ENCODE assay signal across 8 mouse cellular contexts in the genomic region with DNA sequence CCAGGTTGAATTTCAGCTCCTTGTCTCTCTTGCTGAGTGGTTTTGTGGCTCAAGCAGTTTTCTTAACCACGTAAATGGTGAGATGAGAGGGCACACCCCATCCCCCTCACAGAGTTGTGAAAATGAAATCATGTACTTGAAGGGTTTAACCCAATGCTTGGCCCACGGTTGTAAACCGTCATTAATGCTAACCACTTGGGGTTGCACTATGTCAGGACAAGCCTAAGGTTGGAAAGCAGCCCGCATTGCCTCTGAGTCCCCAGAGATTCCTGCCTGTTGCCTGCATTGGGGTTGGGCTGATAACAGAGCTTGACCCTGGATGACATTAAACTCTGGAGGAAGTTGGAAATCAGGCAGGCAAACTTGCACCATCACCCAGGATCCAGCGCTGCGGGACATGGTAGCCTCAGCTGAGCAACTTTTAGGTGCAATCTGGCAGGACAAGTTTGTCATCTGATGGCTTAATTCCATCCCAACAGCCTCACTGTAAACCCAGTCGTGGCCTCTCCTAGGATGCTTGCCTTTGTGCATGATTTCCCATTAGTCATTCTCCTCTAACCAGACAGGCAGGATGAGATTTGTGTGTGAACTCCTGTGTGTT. TPM values are rescaled to one million over a fixed set of nuclear protein-coding genes. Genes with fewer than 3 reads are reported as not detected.
DNase-seq lines count a peak whose midpoint lies in the region; ATAC-seq lines count a peak whose summit lies in the region.

No protein-coding gene starts in this region.

- H3K27ac ChIP-seq in liver, embryonic 12.5 days = peak overlapping the region; percentile 69; the same call in 1 of the 2 replicates
- peak overlapping the region; percentile 100 for H3K27ac ChIP-seq in midbrain, embryonic 16.5 days (ENCODE audit: low read length)

- H3K36me3 ChIP-seq in liver, embryonic 12.5 days = no peaks in the 10 kb centered on the region
- H3K36me3 ChIP-seq in midbrain, embryonic 16.5 days (ENCODE audit: control insufficient read depth, insufficient read depth, low read length) = no peaks in the 10 kb centered on the region

- H3K4me3 ChIP-seq in liver, embryonic 12.5 days = peak overlapping the region; percentile 91
- peak overlapping the region; percentile 89 for H3K4me3 ChIP-seq in midbrain, embryonic 16.5 days (ENCODE audit: low read depth, low read length)

- H3K9ac ChIP-seq in liver, embryonic 12.5 days = peak overlapping the region; percentile 76
- peak overlapping the region; percentile 100 for H3K9ac ChIP-seq in midbrain, embryonic 16.5 days (ENCODE audit: low read depth, low read length)

- no peaks in the 10 kb centered on the region for H3K9me3 ChIP-seq in liver, embryonic 12.5 days (replicated peaks)
- no peaks in the 10 kb centered on the region for H3K9me3 ChIP-seq in midbrain, embryonic 16.5 days (replicated peaks; ENCODE audit: control insufficient read depth, low read length, poor library complexity, severe bottlenecking)

- intact Hi-C loops in gastrocnemius, postnatal 36 days (cut with DNase I) = loop anchor here (5.0 kb wide), 1 partner anchor 699 kb away; no protein-coding TSS in a partner anchor

- peak; percentile 38 for ATAC-seq in common myeloid progenitor, adult 5-6 weeks (replicated peaks; ENCODE audit: low read depth, poor library complexity, severe bottlenecking)
- ATAC-seq in liver, embryonic 12.5 days = no peak
- peak; percentile 13 for ATAC-seq in midbrain, embryonic 16.5 days

- H3K27me3 ChIP-seq in liver, embryonic 12.5 days (replicated peaks) = no peaks in the 10 kb centered on the region
- no peaks in the 10 kb centered on the region for H3K27me3 ChIP-seq in midbrain, embryonic 16.5 days (ENCODE audit: control insufficient read depth, insufficient read depth, low read depth, low read length)

- WGBS in liver, embryonic 12.5 days (ENCODE audit: insufficient replicate concordance) = 36% methylated on average over 7 of the region's 7 CpGs
- WGBS in midbrain, embryonic 16.5 days = 6% methylated on average over 7 of the region's 7 CpGs

- H3K4me1 ChIP-seq in liver, embryonic 12.5 days = peaks cover 40% of the 10 kb centered on the region
- H3K4me1 ChIP-seq in midbrain, embryonic 16.5 days (ENCODE audit: control insufficient read depth, insufficient read depth, low read length) = peaks cover 27% of the 10 kb centered on the region

- H3K4me2 ChIP-seq in liver, embryonic 12.5 days = peak overlapping the region; percentile 98
- H3K4me2 ChIP-seq in midbrain, embryonic 16.5 days (ENCODE audit: low read length) = peak overlapping the region; percentile 91

- DNase-seq in right cerebral cortex, postnatal 4 days = peak; percentile 19
- no peak for DNase-seq in right cerebral cortex, adult 18-20 months
- peak; percentile 47 to 51 for DNase-seq in gastrocnemius, postnatal 36 days
- DNase-seq in induced T-regulatory cell, adult 2 months (ENCODE audit: low read depth) = peak; percentile 54
- peak; percentile 41 to 60 for DNase-seq in urinary bladder, postnatal 4 days (ENCODE audit: low spot score in 2 of 2)

RNA-seq across cellular contexts. Expression of gene Megf9, which starts 1.0 kb away (rescaled TPM):
- 4.6 and 6.0 TPM in 2 replicates for total RNA-seq in common myeloid progenitor, adult 5-6 weeks (2017)
- 1 to 10 TPM; 3.5 to 4.9 TPM for total RNA-seq in gastrocnemius, postnatal 36 days (2021)
- polyA plus RNA-seq in liver, embryonic 12.5 days (2016; fragmentation: Nextera tagmentation; extraction: Ambion mirVana) = 3.7 and 4.7 TPM in 2 replicates
- polyA plus RNA-seq in midbrain, embryonic 16.5 days (2015; fragmentation: Nextera tagmentation; extraction: Ambion mirVana) = 26.1 and 29.1 TPM in 2 replicates
